Mouse (Mus musculus): ENCODE results near the gene Slco6d1.

- TF ChIP-seq CTCF (IDR thresholded peaks at IDR 0.05; ENCODE audit: insufficient read depth, low read depth, low read length) (no peak), POLR2A (IDR thresholded peaks at IDR 0.05; ENCODE audit: insufficient read depth, low read depth, low read length) (no peak)
Observed at GRCm38 (mm10) chr1:98523537-98523936, 102.6 kb downstream of the Slco6d1 start.
